Mouse (Mus musculus) neural tube, embryonic 13.5 days (tissue): Measurements from ENCODE around the gene Strbp. TPM values are rescaled to one million over a fixed set of nuclear protein-coding genes. Genes with fewer than 3 reads are reported as not detected.
"Not testable (repeated sequence)": the region's sequence is repeated elsewhere in the genome, so short reads cannot be mapped to it uniquely, and the experiment has no call there.

Experiments
- ATAC-seq: fragments of 200-750 bp; cut with Nextera tagmentation; 2 replicates; pipeline ENCODE4 v1.8.0; 2017; ENCODE audit warnings: low read depth, mild to moderate bottlenecking, moderate TSS enrichment, moderate library complexity
- H3K27ac ChIP-seq: fragments of 300-500 bp; sonication (generic); replicated peaks from 2 replicates; pipeline ENCODE4 v1.5.1; 2015; ENCODE audit warnings: moderate library complexity, mild to moderate bottlenecking, inconsistent platforms
- H3K27me3 ChIP-seq: fragments of 300-500 bp; sonication (generic); 2 replicates; pipeline ENCODE4 v1.6.1; 2015; ENCODE audit warnings: mild to moderate bottlenecking, inconsistent platforms
- H3K36me3 ChIP-seq: fragments of 300-500 bp; sonication (generic); 2 replicates; pipeline ENCODE4 v1.6.1; 2015; ENCODE audit warnings: mild to moderate bottlenecking, inconsistent platforms
- H3K4me1 ChIP-seq: fragments of 300-500 bp; sonication (generic); replicated peaks from 2 replicates; pipeline ENCODE4 v1.6.1; 2015; ENCODE audit warnings: inconsistent platforms
- H3K4me2 ChIP-seq: fragments of 300-500 bp; sonication (generic); 2 replicates; pipeline ENCODE4 v1.6.1; 2015; ENCODE audit warnings: inconsistent platforms, mild to moderate bottlenecking, moderate library complexity
- H3K4me3 ChIP-seq: fragments of 300-500 bp; sonication (generic); 2 replicates; pipeline ENCODE4 v1.5.1; 2015; ENCODE audit warnings: mild to moderate bottlenecking, inconsistent platforms
- H3K9ac ChIP-seq: fragments of 300-500 bp; sonication (generic); 2 replicates; pipeline ENCODE4 v1.6.1; 2015; ENCODE audit warnings: moderate library complexity, mild to moderate bottlenecking, inconsistent platforms
- H3K9me3 ChIP-seq: fragments of 300-500 bp; sonication (generic); 2 replicates; pipeline ENCODE4 v1.6.1; 2016; ENCODE audit warnings: inconsistent platforms
- WGBS: fragments of 180-500 bp; shearing (Covaris S2); methylation state at CpG from one replicate; pipeline ENCODE4 v1.1.7; 2015; 5-methylcytosine and 5-hydroxymethylcytosine counted together
- polyA plus RNA-seq: library from polyadenylated mRNA; unstranded; fragments of >200 nt; fragmentation: Nextera tagmentation; extraction: Ambion mirVana; gene quantifications from 2 replicates; pipeline ENCODE4 v1.2.1, GENCODE M21; 2015

Gene Strbp
- polyA plus RNA-seq, 1 experiment from 2014 or later = 94.4 TPM

DNA sequence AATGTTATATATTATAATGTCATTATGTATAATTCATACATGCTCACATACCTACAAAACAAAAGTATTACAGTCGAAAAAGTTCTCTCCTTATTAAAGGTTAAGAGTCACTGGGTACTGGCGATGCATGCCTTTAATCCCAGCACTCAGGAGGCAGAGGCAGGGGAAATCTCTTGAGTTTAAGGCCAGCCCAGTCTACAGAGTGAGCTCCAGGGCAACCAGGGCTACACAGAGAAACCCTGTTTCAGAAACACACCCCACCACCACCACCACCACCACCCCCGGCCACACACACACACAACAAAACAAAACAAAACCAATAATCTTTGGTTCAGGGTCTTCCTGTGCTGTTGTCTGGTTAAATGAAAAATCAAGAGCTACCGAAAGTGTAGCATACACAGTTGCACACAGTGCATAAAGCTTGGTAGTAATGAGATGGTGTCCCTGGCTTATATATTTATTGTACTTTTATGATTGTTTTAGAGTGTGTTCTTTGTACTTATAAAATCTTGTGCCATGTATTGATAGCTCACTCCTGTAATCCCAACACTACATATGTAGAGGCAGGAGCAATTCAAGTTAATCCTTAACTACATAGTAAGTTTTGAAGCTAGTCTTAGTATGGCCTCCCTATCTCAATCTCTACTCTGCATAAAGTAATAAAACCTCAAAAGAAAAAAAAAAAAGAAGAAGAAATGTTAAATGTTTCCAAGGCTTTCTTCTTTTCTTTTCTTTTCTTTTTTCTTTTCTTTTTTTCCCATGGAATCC, 192.3 kb downstream of the Strbp start:
- Histone ChIP-seq H3K4me1 (peaks cover 14% of the 10 kb centered on the region), H3K27ac (no peak overlapping the region), H3K36me3 (peaks cover 43% of the 10 kb centered on the region), H3K4me2 (no peak overlapping the region), H3K9ac (no peak overlapping the region), H3K9me3 (no peaks in the 10 kb centered on the region), H3K27me3 (no peaks in the 10 kb centered on the region), H3K4me3 (no peak overlapping the region)
- 89% methylated on average over 4 of the region's 4 CpGs for WGBS
- ATAC-seq = no peak

GRCm38 (mm10) chr2:37505856-37506255, 197.8 kb downstream of the Strbp start:
- not testable (repeated sequence) for H3K4me3 ChIP-seq, H3K9ac ChIP-seq, ATAC-seq, H3K4me1 ChIP-seq, H3K9me3 ChIP-seq, H3K27ac ChIP-seq, H3K27me3 ChIP-seq, H3K4me2 ChIP-seq
- peaks cover 41% of the 10 kb centered on the region for H3K36me3 ChIP-seq
- 83% methylated on average over 2 of the region's 2 CpGs for WGBS

- peaks cover 59% of the 10 kb centered on the region for H3K36me3 ChIP-seq
- ATAC-seq = no peak
- no peaks in the 10 kb centered on the region for H3K27me3 ChIP-seq
Measured at GRCm38 (mm10) chr2:37497321-37497720, 206.3 kb downstream of the Strbp start.

DNA sequence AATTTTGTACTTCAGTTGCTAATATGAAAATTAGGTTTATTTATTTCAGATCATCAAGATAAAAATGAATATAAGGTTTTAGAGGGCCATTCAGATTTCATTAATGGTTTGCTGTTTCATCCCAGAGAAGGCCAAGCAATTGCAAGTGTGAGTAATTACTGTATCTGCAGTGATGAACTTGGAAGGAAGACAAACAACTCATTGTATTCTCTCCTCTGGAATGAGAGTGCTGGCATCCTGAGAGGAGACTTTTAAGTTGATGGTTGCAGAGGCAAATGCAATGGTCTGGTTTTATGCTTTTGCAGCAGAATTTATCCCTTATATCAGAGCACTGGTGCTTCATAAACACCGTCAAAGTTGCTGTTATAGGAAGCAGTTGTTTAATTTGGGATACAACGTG, 214.7 kb downstream of the Strbp start:
- Histone ChIP-seq H3K9me3 (no peaks in the 10 kb centered on the region), H3K4me2 (no peak overlapping the region), H3K36me3 (peaks cover 71% of the 10 kb centered on the region), H3K27ac (no peak overlapping the region), H3K4me3 (no peak overlapping the region), H3K4me1 (no peaks in the 10 kb centered on the region), H3K27me3 (no peaks in the 10 kb centered on the region), H3K9ac (no peak overlapping the region)
- 93% methylated on average over 2 of the region's 2 CpGs for WGBS
- ATAC-seq = no peak

More at GRCm38 (mm10) chr2:37497321-37497720, 206.3 kb downstream of the Strbp start:
- Histone ChIP-seq H3K4me1 (no peaks in the 10 kb centered on the region), H3K27ac (no peak overlapping the region), H3K9ac (no peak overlapping the region), H3K4me3 (no peak overlapping the region), H3K4me2 (no peak overlapping the region), H3K9me3 (no peaks in the 10 kb centered on the region)
- 94% methylated on average over 4 of the region's 4 CpGs for WGBS

GRCm38 (mm10) chr2:37486408-37486807, 217.3 kb downstream of the Strbp start:
- Histone ChIP-seq H3K4me2 (no peak overlapping the region), H3K36me3 (peaks cover 65% of the 10 kb centered on the region), H3K27ac (no peak overlapping the region), H3K9ac (no peak overlapping the region), H3K4me3 (no peak overlapping the region), H3K27me3 (no peaks in the 10 kb centered on the region), H3K9me3 (no peaks in the 10 kb centered on the region), H3K4me1 (no peaks in the 10 kb centered on the region)
- no peak for ATAC-seq

DNA sequence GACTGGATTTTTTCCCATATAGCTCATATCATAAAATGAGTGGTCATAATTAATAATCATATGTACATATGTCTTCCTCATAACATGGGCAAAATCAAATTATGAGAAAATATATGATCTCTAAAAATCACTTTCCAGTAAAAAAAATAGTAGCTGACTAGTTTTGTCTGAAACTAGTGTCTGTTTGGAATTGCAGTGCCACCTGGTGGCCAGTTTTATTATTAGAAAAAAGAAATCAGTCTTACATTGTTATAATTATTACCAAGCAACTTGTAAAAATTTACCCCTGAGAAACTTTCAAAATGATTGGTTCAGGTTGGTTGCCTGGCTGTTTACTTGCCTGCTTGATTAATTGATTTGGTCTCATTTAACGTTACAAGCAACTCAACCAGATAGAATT, 218.3 kb downstream of the Strbp start:
- H3K9me3 ChIP-seq = no peaks in the 10 kb centered on the region
- no peak overlapping the region for H3K4me3 ChIP-seq
- no peaks in the 10 kb centered on the region for H3K4me1 ChIP-seq
- H3K36me3 ChIP-seq = peaks cover 62% of the 10 kb centered on the region
- H3K27me3 ChIP-seq = no peaks in the 10 kb centered on the region
- no peak for ATAC-seq
- WGBS = 87% methylated on average over 1 of the region's 1 CpGs
- H3K4me2 ChIP-seq = no peak overlapping the region
- no peak overlapping the region for H3K27ac ChIP-seq
- H3K9ac ChIP-seq = no peak overlapping the region

DNA sequence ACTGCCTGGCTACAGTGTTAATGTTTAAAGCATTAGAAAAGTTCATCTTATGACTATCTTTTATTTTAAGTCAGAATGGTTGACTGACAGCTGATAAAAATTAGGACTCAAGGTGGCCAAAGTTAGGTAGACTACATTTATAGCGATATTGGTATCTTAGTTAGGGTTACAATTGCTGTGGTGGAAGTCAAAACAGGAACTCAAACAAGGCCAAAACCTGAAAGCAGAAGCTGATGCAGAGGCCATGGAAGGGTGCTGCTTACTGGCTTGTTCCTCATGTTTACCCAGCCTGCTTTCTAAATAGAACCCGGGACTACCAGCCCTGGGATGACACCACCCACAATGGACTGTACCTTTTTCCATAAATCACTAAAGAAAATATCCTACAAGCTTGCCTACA, 219.5 kb downstream of the Strbp start:
- Histone ChIP-seq H3K27me3 (no peaks in the 10 kb centered on the region), H3K9me3 (peaks cover 2% of the 10 kb centered on the region; the same call in 1 of the 2 replicates), H3K36me3 (peaks cover 58% of the 10 kb centered on the region), H3K9ac (no peak overlapping the region), H3K27ac (no peak overlapping the region), H3K4me2 (no peak overlapping the region), H3K4me3 (no peak overlapping the region), H3K4me1 (no peaks in the 10 kb centered on the region)
- WGBS = 92% methylated on average over 2 of the region's 2 CpGs
- ATAC-seq = no peak

DNA sequence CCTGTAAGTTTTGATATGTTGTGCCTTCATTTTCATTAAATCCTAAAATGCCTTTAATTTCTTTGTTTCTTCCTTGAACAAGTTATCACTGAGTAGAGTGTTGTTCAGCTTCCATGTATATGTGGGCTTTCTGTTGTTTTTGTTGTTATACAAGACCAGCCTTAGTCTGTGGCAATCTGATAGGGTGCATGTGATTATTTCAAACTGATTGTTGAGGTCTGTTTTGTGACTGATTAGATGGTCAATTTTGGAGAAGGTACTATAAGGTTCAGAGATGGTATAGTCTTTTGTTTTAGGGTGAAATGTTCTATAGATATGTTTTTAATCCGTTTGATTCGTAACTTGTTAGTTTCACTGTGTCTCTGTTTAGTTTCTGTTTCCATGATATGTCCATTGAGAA, 223.6 kb downstream of the Strbp start:
- Histone ChIP-seq H3K9me3 (peaks cover 2% of the 10 kb centered on the region; the same call in 1 of the 2 replicates), H3K27ac (no peak overlapping the region), H3K9ac (no peak overlapping the region), H3K4me3 (no peak overlapping the region), H3K4me2 (no peak overlapping the region), H3K27me3 (no peaks in the 10 kb centered on the region), H3K36me3 (peaks cover 75% of the 10 kb centered on the region), H3K4me1 (no peaks in the 10 kb centered on the region)
- no peak for ATAC-seq
- 90% methylated on average over 2 of the region's 2 CpGs for WGBS

GRCm38 (mm10) chr2:37479559-37479958, 224.1 kb downstream of the Strbp start:
- Histone ChIP-seq H3K36me3 (peaks cover 73% of the 10 kb centered on the region), H3K4me1 (no peaks in the 10 kb centered on the region), H3K27me3 (no peaks in the 10 kb centered on the region), H3K27ac (no peak overlapping the region), H3K9ac (no peak overlapping the region), H3K9me3 (peaks cover 2% of the 10 kb centered on the region; the same call in 1 of the 2 replicates), H3K4me3 (no peak overlapping the region), H3K4me2 (no peak overlapping the region)
- no peak for ATAC-seq

GRCm38 (mm10) chr2:37466266-37466665, 237.4 kb downstream of the Strbp start:
- WGBS = 95% methylated on average over 4 of the region's 4 CpGs
- ATAC-seq = no peak

GRCm38 (mm10) chr2:37460707-37461106, 243.0 kb downstream of the Strbp start:
- no peak overlapping the region for H3K27ac ChIP-seq
- 95% methylated on average over 4 of the region's 4 CpGs for WGBS
- H3K36me3 ChIP-seq = no peaks in the 10 kb centered on the region
- ATAC-seq = no peak
- H3K9me3 ChIP-seq = no peaks in the 10 kb centered on the region
- no peak overlapping the region for H3K4me3 ChIP-seq
- H3K9ac ChIP-seq = no peak overlapping the region
- no peaks in the 10 kb centered on the region for H3K27me3 ChIP-seq
- no peak overlapping the region for H3K4me2 ChIP-seq
- H3K4me1 ChIP-seq = no peaks in the 10 kb centered on the region

More at GRCm38 (mm10) chr2:37466266-37466665, 237.4 kb downstream of the Strbp start:
- no peaks in the 10 kb centered on the region for H3K27me3 ChIP-seq
- H3K9me3 ChIP-seq = no peaks in the 10 kb centered on the region
- H3K4me2 ChIP-seq = no peak overlapping the region
- H3K4me1 ChIP-seq = no peaks in the 10 kb centered on the region
- no peak overlapping the region for H3K27ac ChIP-seq
- H3K4me3 ChIP-seq = no peak overlapping the region
- H3K9ac ChIP-seq = no peak overlapping the region
- H3K36me3 ChIP-seq = peaks cover 15% of the 10 kb centered on the region

DNA sequence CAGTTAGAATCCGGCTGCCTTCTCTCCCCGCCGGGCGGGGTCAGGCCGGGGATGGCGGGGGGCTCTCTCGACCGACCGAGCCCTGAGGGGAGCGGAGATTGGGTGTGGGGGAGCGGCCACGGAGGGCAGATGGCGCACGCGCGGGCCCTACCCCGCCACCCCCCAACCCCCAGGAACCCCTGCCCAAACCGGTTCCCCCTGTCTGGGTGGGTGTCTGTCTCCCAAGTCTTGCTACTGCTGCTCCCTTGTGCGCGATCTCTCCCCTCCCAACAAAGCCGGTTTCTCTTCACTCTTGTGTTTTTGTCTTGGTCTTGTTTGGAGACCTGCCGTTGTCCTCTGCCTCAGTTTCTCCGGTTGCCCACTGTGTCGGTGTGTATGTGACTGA, 251.3 kb downstream of the Strbp start:
- Histone ChIP-seq H3K4me3 (peak overlapping the region; percentile 94), H3K36me3 (no peaks in the 10 kb centered on the region), H3K9ac (peak overlapping the region; percentile 97), H3K4me1 (peaks cover 21% of the 10 kb centered on the region), H3K4me2 (peak overlapping the region; percentile 87), H3K27me3 (no peaks in the 10 kb centered on the region), H3K9me3 (no peaks in the 10 kb centered on the region), H3K27ac (peak overlapping the region; percentile 92)
- ATAC-seq = peak; percentile 89
- 1% methylated on average over 17 of the region's 24 CpGs for WGBS
